Mouse (Mus musculus): ENCODE measurements around the gene Rpl3l. TPM values are rescaled to one million over a fixed set of nuclear protein-coding genes. Genes with fewer than 3 reads are reported as not detected.

The Rpl3l gene
- polyA plus RNA-seq, 1 experiment from 2014 or later: 0.40 TPM

Other genes starting within 250 kb of the Rpl3l start
- gene Mlst8, start 248.7 kb upstream of the Rpl3l start, polyA plus RNA-seq (2014; fragmentation: Nextera tagmentation; extraction: Ambion mirVana): 17.5 and 20.9 TPM in 2 replicates
- 0.40 and 0.49 TPM in 2 replicates for gene Caskin1, start 239.2 kb upstream of the Rpl3l start, polyA plus RNA-seq (2014; fragmentation: Nextera tagmentation; extraction: Ambion mirVana)
- gene Traf7, start 199.9 kb upstream of the Rpl3l start, polyA plus RNA-seq (2014; fragmentation: Nextera tagmentation; extraction: Ambion mirVana): 72.3 and 80.1 TPM in 2 replicates
- 1.1 and 1.9 TPM in 2 replicates for gene Rab26, start 193.6 kb upstream of the Rpl3l start, polyA plus RNA-seq (2014; fragmentation: Nextera tagmentation; extraction: Ambion mirVana)
- 8.9 and 9.2 TPM in 2 replicates for gene Pkd1, start 178.0 kb upstream of the Rpl3l start, polyA plus RNA-seq (2014; fragmentation: Nextera tagmentation; extraction: Ambion mirVana)
- gene Tsc2, start 95.2 kb upstream of the Rpl3l start, polyA plus RNA-seq (2014; fragmentation: Nextera tagmentation; extraction: Ambion mirVana): 46.7 and 50.6 TPM in 2 replicates
- gene Nthl1, start 95.1 kb upstream of the Rpl3l start, polyA plus RNA-seq (2014; fragmentation: Nextera tagmentation; extraction: Ambion mirVana): 9.1 and 9.8 TPM in 2 replicates
- gene Slc9a3r2, start 77.5 kb upstream of the Rpl3l start, polyA plus RNA-seq (2014; fragmentation: Nextera tagmentation; extraction: Ambion mirVana): 52.7 and 58.0 TPM in 2 replicates
- not detected in 2 replicates for gene Npw, start 69.4 kb upstream of the Rpl3l start, polyA plus RNA-seq (2014; fragmentation: Nextera tagmentation; extraction: Ambion mirVana)
- 19.7 and 22.0 TPM in 2 replicates for gene Zfp598, start 58.1 kb upstream of the Rpl3l start, polyA plus RNA-seq (2014; fragmentation: Nextera tagmentation; extraction: Ambion mirVana)
- gene Syngr3, start 37.9 kb upstream of the Rpl3l start, polyA plus RNA-seq (2014; fragmentation: Nextera tagmentation; extraction: Ambion mirVana): 0.39 and 0.65 TPM in 2 replicates
- gene Gfer, start 31.7 kb upstream of the Rpl3l start, polyA plus RNA-seq (2014; fragmentation: Nextera tagmentation; extraction: Ambion mirVana): 36.7 and 39.0 TPM in 2 replicates
- gene Noxo1, start 31.6 kb upstream of the Rpl3l start, polyA plus RNA-seq (2014; fragmentation: Nextera tagmentation; extraction: Ambion mirVana): 0.49 and 1.1 TPM in 2 replicates
- gene Tbl3, start 20.2 kb upstream of the Rpl3l start, polyA plus RNA-seq (2014; fragmentation: Nextera tagmentation; extraction: Ambion mirVana): 50.9 and 54.8 TPM in 2 replicates
- gene Rnf151, start 9.8 kb upstream of the Rpl3l start, polyA plus RNA-seq (2014; fragmentation: Nextera tagmentation; extraction: Ambion mirVana): not detected in 2 replicates
- 1,091 and 1,195 TPM in 2 replicates for gene Rps2, start 9.7 kb upstream of the Rpl3l start, polyA plus RNA-seq (2014; fragmentation: Nextera tagmentation; extraction: Ambion mirVana)
- 373 and 401 TPM in 2 replicates for gene Ndufb10, start 3.3 kb upstream of the Rpl3l start, polyA plus RNA-seq (2014; fragmentation: Nextera tagmentation; extraction: Ambion mirVana)
- 19.5 and 20.9 TPM in 2 replicates for gene Msrb1, start 8.8 kb downstream of the Rpl3l start, polyA plus RNA-seq (2014; fragmentation: Nextera tagmentation; extraction: Ambion mirVana)
- 0.34 TPM in 1 of 2 replicates, not detected in the other for gene Hs3st6, start 25.2 kb downstream of the Rpl3l start, polyA plus RNA-seq (2014; fragmentation: Nextera tagmentation; extraction: Ambion mirVana)
- gene Meiob, start 76.5 kb downstream of the Rpl3l start, polyA plus RNA-seq (2014; fragmentation: Nextera tagmentation; extraction: Ambion mirVana): not detected in 2 replicates
- gene Hagh, start 112.3 kb downstream of the Rpl3l start, polyA plus RNA-seq (2014; fragmentation: Nextera tagmentation; extraction: Ambion mirVana): 42.6 and 48.8 TPM in 2 replicates
- 38.0 and 39.5 TPM in 2 replicates for gene Fahd1, start 122.5 kb downstream of the Rpl3l start, polyA plus RNA-seq (2014; fragmentation: Nextera tagmentation; extraction: Ambion mirVana)
- gene Igfals, start 138.2 kb downstream of the Rpl3l start, polyA plus RNA-seq (2014; fragmentation: Nextera tagmentation; extraction: Ambion mirVana): 0.14 TPM in 1 of 2 replicates, not detected in the other
- gene Nubp2, start 158.5 kb downstream of the Rpl3l start, polyA plus RNA-seq (2014; fragmentation: Nextera tagmentation; extraction: Ambion mirVana): 42.3 and 43.3 TPM in 2 replicates
- 25.2 and 26.5 TPM in 2 replicates for gene Spsb3, start 158.8 kb downstream of the Rpl3l start, polyA plus RNA-seq (2014; fragmentation: Nextera tagmentation; extraction: Ambion mirVana)
- gene Eme2, start 167.3 kb downstream of the Rpl3l start, polyA plus RNA-seq (2014; fragmentation: Nextera tagmentation; extraction: Ambion mirVana): 15.3 and 19.3 TPM in 2 replicates
- 85.6 and 92.1 TPM in 2 replicates for gene Mrps34, start 167.3 kb downstream of the Rpl3l start, polyA plus RNA-seq (2014; fragmentation: Nextera tagmentation; extraction: Ambion mirVana)
- 35.7 and 37.9 TPM in 2 replicates for gene Nme3, start 168.7 kb downstream of the Rpl3l start, polyA plus RNA-seq (2014; fragmentation: Nextera tagmentation; extraction: Ambion mirVana)
- 33.0 and 34.2 TPM in 2 replicates for gene Mapk8ip3, start 209.2 kb downstream of the Rpl3l start, polyA plus RNA-seq (2014; fragmentation: Nextera tagmentation; extraction: Ambion mirVana)
- 109 and 148 TPM in 2 replicates for gene Jpt2, start 232.9 kb downstream of the Rpl3l start, polyA plus RNA-seq (2014; fragmentation: Nextera tagmentation; extraction: Ambion mirVana)

Measured in heart, embryonic 11.5 days (tissue).